Mouse (Mus musculus) lung, adult 2 months (tissue): ENCODE measurements at regions not wholly inside any gene's neighbourhood (a gene's known extent, or its start where the extent isn't known, plus 50 kb on each side); places are given as distances from the start of the nearest gene placed in this dataset.

Experiments
- DNase-seq: peaks from one replicate; pipeline ENCODE4 v3.0.0; 2022
- H3K4me1 ChIP-seq: fragments of 200-500 bp; 2 replicates; pipeline ENCODE4 v1.6.1; 2011; ENCODE audit warnings: low read length; ENCODE audit not compliant: control insufficient read depth, insufficient read depth
- H3K4me3 ChIP-seq: fragments of 200-500 bp; replicated peaks from 2 replicates; pipeline ENCODE3; 2011; ENCODE audit warnings: low read depth, mild to moderate bottlenecking, control low read depth, low read length; ENCODE audit errors: extremely low read depth
- CTCF ChIP-seq: fragments of 200-500 bp; IDR thresholded peaks from 2 replicates; pipeline ENCODE4 v1.5.1; 2011; ENCODE audit warnings: mild to moderate bottlenecking, low read length, control low read depth; ENCODE audit not compliant: insufficient read depth
- POLR2A ChIP-seq: fragments of 200-500 bp; IDR thresholded peaks from 2 replicates; pipeline ENCODE4 v1.6.1; 2011; ENCODE audit warnings: low read depth, mild to moderate bottlenecking, control low read depth, low read length, borderline replicate concordance; ENCODE audit errors: extremely low read depth
- WGBS: fragments of 180-500 bp; shearing (Covaris S2); methylation state at CpG from one replicate; pipeline ENCODE4 v1.1.7; 2018; 5-methylcytosine and 5-hydroxymethylcytosine counted together

- DNase-seq: no peak
- Histone ChIP-seq H3K4me3 (no peak overlapping the region), H3K4me1 (0 out of 2 replicates have a peak, but pooled peaks cover 3% of the 10 kb centered on the region)
- no peak for TF ChIP-seq POLR2A
- no peak for TF ChIP-seq CTCF
- 66% methylated on average over 5 of the region's 5 CpGs for WGBS
These were observed 162.2 kb downstream of the Gm5426 start for GRCm38 (mm10) chr10:96298566-96298965.

- Histone ChIP-seq H3K4me1 (peaks cover 6% of the 10 kb centered on the region), H3K4me3 (no peak overlapping the region)
- WGBS: 60% methylated on average over 7 of the region's 7 CpGs
- no peak for DNase-seq
- TF ChIP-seq POLR2A (no peak), CTCF (no peak)
These were observed 169.3 kb downstream of the Gm5426 start for GRCm38 (mm10) chr10:96305701-96306100.

GRCm38 (mm10) chr10:96308713-96309445 lies 172.5 kb downstream of the Gm5426 start:
- no peak for DNase-seq
- no peak overlapping the region for H3K4me3 ChIP-seq
- WGBS: 43% methylated on average over 7 of the region's 7 CpGs
- no peak for TF ChIP-seq CTCF
- TF ChIP-seq POLR2A: no peak
- peaks cover 6% of the 10 kb centered on the region for H3K4me1 ChIP-seq

GRCm38 (mm10) chr10:96309766-96310165 lies 173.4 kb downstream of the Gm5426 start:
- 51% methylated on average over 4 of the region's 4 CpGs for WGBS
- TF ChIP-seq CTCF: no peak
- no peak for TF ChIP-seq POLR2A
- peaks cover 6% of the 10 kb centered on the region for H3K4me1 ChIP-seq
- H3K4me3 ChIP-seq: no peak overlapping the region
- DNase-seq: no peak

- DNase-seq: no peak
- H3K4me1 ChIP-seq: no peaks in the 10 kb centered on the region
- WGBS: 87% methylated on average over 1 of the region's 1 CpGs
- H3K4me3 ChIP-seq: no peak overlapping the region
- no peak for TF ChIP-seq POLR2A
- no peak for TF ChIP-seq CTCF
These were observed 188.9 kb downstream of the Gm5426 start for GRCm38 (mm10) chr10:96325297-96325696.

- WGBS: 79% methylated on average over 6 of the region's 6 CpGs
- H3K4me3 ChIP-seq: no peak overlapping the region
- no peak for DNase-seq
- no peak for TF ChIP-seq POLR2A
- no peak for TF ChIP-seq CTCF
- no peaks in the 10 kb centered on the region; the same call in 1 of the 2 replicates for H3K4me1 ChIP-seq
These were observed 194.5 kb downstream of the Gm5426 start for GRCm38 (mm10) chr10:96330639-96331487.

- no peak overlapping the region for H3K4me3 ChIP-seq
- H3K4me1 ChIP-seq: no peaks in the 10 kb centered on the region; the same call in none of the 2 replicates
- 35% methylated on average over 10 of the region's 10 CpGs for WGBS
- TF ChIP-seq CTCF (no peak), POLR2A (no peak)
- DNase-seq: no peak
These were observed 196.4 kb downstream of the Gm5426 start for GRCm38 (mm10) chr10:96332731-96333201.

GRCm38 (mm10) chr10:96333224-96333623 lies 196.8 kb downstream of the Gm5426 start:
- Histone ChIP-seq H3K4me3 (no peak overlapping the region), H3K4me1 (no peaks in the 10 kb centered on the region; the same call in none of the 2 replicates)
- DNase-seq: no peak
- no peak for TF ChIP-seq POLR2A
- TF ChIP-seq CTCF: 0 out of 2 replicates have a peak, but pooled peaks have one; percentile 19
- WGBS: 53% methylated on average over 6 of the region's 6 CpGs

- TF ChIP-seq CTCF (no peak), POLR2A (no peak)
- Histone ChIP-seq H3K4me1 (peaks cover 5% of the 10 kb centered on the region), H3K4me3 (no peak overlapping the region)
- WGBS: 93% methylated on average over 3 of the region's 3 CpGs
- no peak for DNase-seq
These were observed 199.9 kb downstream of the Gm5426 start for GRCm38 (mm10) chr10:96336271-96336670.
